In genomic region chr12:28750876-28751275, GRCm38 (mm10) we compare ENCODE assay signal across 8 mouse cellular contexts. TPM values are rescaled to one million over a fixed set of nuclear protein-coding genes. Genes with fewer than 3 reads are reported as not detected.
DNase-seq lines count a peak whose midpoint lies in the region; ATAC-seq and TF ChIP-seq lines count a peak whose summit lies in the region.

No protein-coding gene starts in this region.

- peaks cover 9% of the 10 kb centered on the region; the same call in 1 of the 2 replicates for H3K36me3 ChIP-seq in hindbrain, embryonic 16.5 days (ENCODE audit: control insufficient read depth, insufficient read depth, low read length)
- peaks cover 8% of the 10 kb centered on the region for H3K36me3 ChIP-seq in myocyte (ENCODE audit: control insufficient read depth, insufficient read depth)

- ATAC-seq in cerebellum, adult (ENCODE audit: insufficient number of reproducible peaks, low FRiP score, low TSS enrichment) = no peak
- ATAC-seq in hindbrain, embryonic 16.5 days = no peak

- H3K27me3 ChIP-seq in cerebellum, adult 2 months (ENCODE audit: control insufficient read depth, insufficient read depth, low read length) = no peaks in the 10 kb centered on the region
- H3K27me3 ChIP-seq in hindbrain, embryonic 16.5 days (replicated peaks; ENCODE audit: control insufficient read depth, insufficient read depth, low read length) = no peaks in the 10 kb centered on the region
- no peaks in the 10 kb centered on the region for H3K27me3 ChIP-seq in myocyte (ENCODE audit: control insufficient read depth, insufficient read depth, insufficient read length)

- peaks cover 10% of the 10 kb centered on the region for H3K4me1 ChIP-seq in cerebellum, adult 2 months (ENCODE audit: control insufficient read depth, insufficient read depth, low read length)
- peaks cover 18% of the 10 kb centered on the region for H3K4me1 ChIP-seq in hindbrain, embryonic 16.5 days (ENCODE audit: control insufficient read depth, insufficient read depth, low read depth, low read length)

- H3K9me3 ChIP-seq in hindbrain, embryonic 16.5 days (ENCODE audit: control insufficient read depth, low read length) = no peaks in the 10 kb centered on the region

- intact Hi-C loops in left cerebral cortex, adult 2 months (cut with DNase I) = loop anchor here (1.0 to 5.0 kb wide), 3 partner anchors 49 to 162 kb away; no protein-coding TSS in a partner anchor
- intact Hi-C loops in left cerebral cortex, postnatal 25 days (cut with DNase I) = loop anchor here (5.0 kb wide), 2 partner anchors 49 to 114 kb away; partner anchors contain the start of gene Rps7
- intact Hi-C loops in left cerebral cortex, postnatal 4 days (cut with DNase I) = no loop called here

- H3K9ac ChIP-seq in hindbrain, embryonic 16.5 days (ENCODE audit: low read depth, low read length) = no peak overlapping the region

- H3ac ChIP-seq in myocyte (ENCODE audit: control insufficient read depth, insufficient read length) = no peak overlapping the region

- WGBS in cerebellum, adult 2 months = 97% methylated on average over 5 of the region's 5 CpGs
- WGBS in hindbrain, embryonic 16.5 days = 98% methylated on average over 5 of the region's 5 CpGs

- TF ChIP-seq POLR2A in cerebellum, adult 2 months (IDR thresholded peaks at IDR 0.05; ENCODE audit: borderline replicate concordance, insufficient read depth, low read length) = no peak
- no peak for TF ChIP-seq POLR2A in myocyte (IDR thresholded peaks at IDR 0.05; ENCODE audit: insufficient read length, low read depth)

- H3K4me3 ChIP-seq in cerebellum, adult 2 months (replicated peaks; ENCODE audit: insufficient read depth, low read depth, low read length) = peak overlapping the region; percentile 95
- peak overlapping the region; percentile 65 for H3K4me3 ChIP-seq in left cerebral cortex, adult 2 months
- no peak overlapping the region for H3K4me3 ChIP-seq in hindbrain, embryonic 16.5 days (ENCODE audit: low read length)
- peak overlapping the region; percentile 60 for H3K4me3 ChIP-seq in myocyte

- H3K27ac ChIP-seq in cerebellum, adult 2 months (ENCODE audit: insufficient read depth, low read length) = no peak overlapping the region
- H3K27ac ChIP-seq in left cerebral cortex, adult 2 months = peak overlapping the region; percentile 77; the same call in 1 of the 2 replicates
- no peak overlapping the region; the same call in 1 of the 2 replicates for H3K27ac ChIP-seq in hindbrain, embryonic 16.5 days (ENCODE audit: low read depth, low read length)

- no peak for TF ChIP-seq CTCF in cerebellum, adult 2 months (IDR thresholded peaks at IDR 0.05; ENCODE audit: borderline replicate concordance, insufficient read depth, low read depth, low read length)
- TF ChIP-seq CTCF in left cerebral cortex, adult 2 months (IDR thresholded peaks at IDR 0.05) = no peak

- peak overlapping the region; percentile 76 for H3K4me2 ChIP-seq in hindbrain, embryonic 16.5 days (ENCODE audit: low read length)
- peak overlapping the region; percentile 81 for H3K4me2 ChIP-seq in myocyte (ENCODE audit: low read depth)

- H3K79me2 ChIP-seq in myocyte (ENCODE audit: control insufficient read depth, insufficient read depth) = peaks cover 20% of the 10 kb centered on the region

- DNase-seq in cerebellum, adult 2 months = no peak
- DNase-seq in left cerebral cortex, adult 2 months (ENCODE audit: extremely low spot score in 1 of 2, low spot score in 2 of 2) = no peak
- DNase-seq in left cerebral cortex, postnatal 25 days (ENCODE audit: low spot score in 2 of 2) = no peak
- no peak for DNase-seq in left cerebral cortex, postnatal 4 days
- DNase-seq in gastrocnemius, postnatal 10 days = no peak

TF ChIP-seq in myocyte, 11 proteins besides CTCF, POLR2A, EP300 and RAD21:
- TF ChIP-seq E2F4 (IDR thresholded peaks at IDR 0.05; ENCODE audit: insufficient read depth) = no peak
- TF ChIP-seq TCF12 (IDR thresholded peaks at IDR 0.05; ENCODE audit: insufficient read depth, poor library complexity, severe bottlenecking) = no peak
- no peak for TF ChIP-seq POLR2AphosphoS2 (IDR thresholded peaks at IDR 0.05; ENCODE audit: insufficient read length, low read depth)
- no peak for TF ChIP-seq CEBPB (IDR thresholded peaks at IDR 0.05; ENCODE audit: insufficient read depth, poor library complexity, severe bottlenecking)
- TF ChIP-seq MYOD1 (IDR thresholded peaks at IDR 0.05; ENCODE audit: control insufficient read depth in 1 of 3, insufficient read length in 2 of 3, low read depth in 2 of 3) = no peak
- no peak for TF ChIP-seq USF1 (IDR thresholded peaks at IDR 0.05; ENCODE audit: low read depth)
- no peak for TF ChIP-seq SRF (IDR thresholded peaks at IDR 0.05; ENCODE audit: control insufficient read depth, insufficient read length, low read depth)
- TF ChIP-seq MYOG (IDR thresholded peaks at IDR 0.05; ENCODE audit: control insufficient read depth in 1 of 3, insufficient read depth in 1 of 3, insufficient read length in 2 of 3, low read depth in 2 of 3) = no peak
- TF ChIP-seq REST (IDR thresholded peaks at IDR 0.05; ENCODE audit: insufficient read depth, insufficient read length) = no peak
- TF ChIP-seq MAX (IDR thresholded peaks at IDR 0.05; ENCODE audit: low read depth) = no peak

RNA-seq across cellular contexts. Expression of gene Trappc12, which starts 0.6 kb away (rescaled TPM):
- polyA plus RNA-seq in cerebellum, adult 2 months (2012; rRNA removed) = 49.4 and 50.8 TPM in 2 replicates
- 10 to 100 TPM; 61.4 to 63.0 TPM for total RNA-seq in left cerebral cortex, adult 2 months (2021)
- 10 to 100 TPM; 53.8 to 57.7 TPM for total RNA-seq in left cerebral cortex, postnatal 25 days (2021)
- 41.4 and 43.1 TPM in 2 replicates for polyA plus RNA-seq in hindbrain, embryonic 16.5 days (2015; fragmentation: Nextera tagmentation; extraction: Ambion mirVana)
- 31.4 TPM for polyA plus RNA-seq in myocyte (2012; fragmentation: generic; extraction: Trizol)
- 10 to 100 TPM; 40.8 to 41.8 TPM for total RNA-seq in left cerebral cortex, postnatal 4 days (2021)
- total RNA-seq in gastrocnemius, postnatal 10 days (2021) = 10 to 100 TPM; 15.0 to 18.4 TPM

RNA-seq across cellular contexts. Expression of gene Eipr1, which starts 0.7 kb away (rescaled TPM):
- polyA plus RNA-seq in cerebellum, adult 2 months (2012; rRNA removed) = 40.6 and 42.2 TPM in 2 replicates
- total RNA-seq in left cerebral cortex, adult 2 months (2021) = 10 to 100 TPM; 64.0 to 65.1 TPM
- total RNA-seq in left cerebral cortex, postnatal 25 days (2021) = 10 to 100 TPM; 60.3 to 62.1 TPM
- 68.3 and 71.7 TPM in 2 replicates for polyA plus RNA-seq in hindbrain, embryonic 16.5 days (2015; fragmentation: Nextera tagmentation; extraction: Ambion mirVana)
- polyA plus RNA-seq in myocyte (2012; fragmentation: generic; extraction: Trizol) = 19.5 TPM
- total RNA-seq in left cerebral cortex, postnatal 4 days (2021) = 10 to 100 TPM; 46.2 to 49.9 TPM
- total RNA-seq in gastrocnemius, postnatal 10 days (2021) = 1 to 10 TPM; 6.4 to 6.9 TPM

Comparison
In these comparisons a context has a peak if more than half of its experiments do, and no peak if none do; other contexts are left out.
1. RNA of gene Eipr1, which starts 0.7 kb away (total RNA-seq): 64.0 to 65.1 TPM in left cerebral cortex, adult 2 months, 60.3 to 62.1 TPM in left cerebral cortex, postnatal 25 days and 46.2 to 49.9 TPM in left cerebral cortex, postnatal 4 days; 6.4 to 6.9 TPM in gastrocnemius, postnatal 10 days; every median in the first group is over 4 times any median in the second.